Mouse (Mus musculus) adrenal gland, postnatal 25 days (tissue): ENCODE results near the gene Pnrc1. TPM values are rescaled to one million over a fixed set of nuclear protein-coding genes. Genes with fewer than 3 reads are reported as not detected.

ENCODE experiments used
- DNase-seq: peaks from one replicate; pipeline ENCODE4 v3.0.0; 2021; ENCODE audit warnings: mixed read lengths
- total RNA-seq: library from RNA; stranded (reverse); gene quantifications from 2 replicates; pipeline ENCODE4 v1.2.3, GENCODE M21; 2021

The Pnrc1 gene
- total RNA-seq, 1 experiment from 2014 or later: 180 TPM

DNA sequence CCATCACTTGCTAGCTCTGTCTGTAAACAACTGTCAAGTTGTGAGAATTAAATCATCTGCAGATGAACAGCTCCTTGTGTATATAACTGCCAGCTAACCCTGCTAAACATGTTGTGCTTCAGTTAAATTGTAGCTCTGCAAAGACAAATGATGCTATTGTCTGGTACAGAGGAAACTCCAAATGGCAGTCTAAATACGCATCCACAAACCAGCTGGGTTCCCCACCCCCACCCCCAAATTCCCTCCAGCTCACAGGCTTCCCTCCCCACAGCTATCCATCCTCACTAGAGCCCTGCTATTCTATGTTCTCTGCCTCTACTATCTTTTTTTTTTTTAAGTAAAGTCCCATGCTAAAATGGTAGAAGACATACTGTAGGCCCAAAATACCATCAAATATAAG is 68.1 kb downstream of the Pnrc1 start:
- no peak for DNase-seq

DNA sequence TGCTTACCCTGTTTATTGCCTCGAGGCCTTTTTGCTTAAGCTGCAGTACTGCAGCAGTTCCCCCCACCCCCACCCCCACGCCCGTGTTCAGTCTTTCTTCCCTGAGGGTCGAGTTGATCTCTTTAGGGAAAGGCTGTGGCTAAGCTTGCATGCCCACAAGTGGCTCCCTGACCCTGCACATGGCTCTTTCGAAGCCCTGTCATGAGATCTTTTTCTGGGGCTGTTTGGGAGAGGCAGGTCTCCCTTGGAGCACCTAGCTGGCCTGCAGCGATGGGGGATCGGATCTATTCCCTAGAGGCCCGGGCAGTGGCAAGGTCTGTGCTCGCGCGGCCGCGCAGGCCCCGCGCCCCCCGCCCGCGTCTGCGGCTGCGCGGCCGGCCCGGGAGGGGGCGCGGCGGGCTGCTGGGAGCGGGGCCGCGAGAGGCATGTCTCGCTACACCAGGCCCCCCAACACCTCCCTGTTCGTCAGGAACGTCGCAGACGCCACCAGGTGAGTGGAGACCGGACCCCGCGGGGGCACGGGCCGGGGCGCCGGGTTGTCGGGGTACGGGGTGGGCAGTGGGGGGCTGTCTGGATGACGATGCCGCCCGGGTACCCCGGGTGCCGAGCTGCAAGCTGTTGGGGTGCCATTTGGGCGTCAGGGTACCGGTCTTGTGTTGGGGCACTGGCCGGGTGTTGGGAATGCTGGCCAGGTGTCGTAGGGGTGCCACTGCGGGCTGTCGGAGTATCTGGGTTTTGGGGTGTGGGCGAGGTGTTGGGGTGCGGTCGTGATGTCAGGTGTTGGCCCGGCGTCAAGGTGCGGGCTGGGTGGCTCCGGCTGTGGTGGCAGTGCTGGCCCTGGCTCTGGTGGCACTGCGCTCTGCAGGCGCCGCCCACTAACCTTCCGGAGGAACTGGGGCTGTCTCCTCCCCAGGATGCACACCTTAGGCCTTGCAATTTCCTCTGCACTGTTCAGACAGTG is 80.8 kb downstream of the Pnrc1 start, which contains the start of gene Srsf12:
Gene Srsf12, plus strand, starts transcription at position 111 of the 961 bp plus-strand sequence.
- peak; percentile 21 for DNase-seq

DNA sequence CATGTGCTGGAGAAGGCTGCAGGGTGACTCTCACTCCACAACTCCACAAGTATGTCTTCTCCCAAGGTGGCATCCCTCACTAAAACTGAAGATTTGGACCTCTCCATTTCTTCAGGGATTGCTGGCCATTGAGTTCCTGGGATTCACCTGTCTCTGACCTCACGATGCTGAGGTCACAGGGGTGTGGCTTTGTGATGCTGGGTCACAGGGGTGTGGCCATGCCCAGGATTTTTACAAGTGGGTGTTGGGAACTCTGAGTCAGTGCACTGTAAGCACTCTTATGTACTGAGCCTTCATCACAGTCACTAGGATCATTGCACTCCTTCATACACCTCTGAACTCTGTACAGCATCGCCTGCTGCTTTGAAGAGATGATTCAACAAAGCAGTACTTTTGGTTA is 82.4 kb downstream of the Pnrc1 start:
- no peak for DNase-seq

DNA sequence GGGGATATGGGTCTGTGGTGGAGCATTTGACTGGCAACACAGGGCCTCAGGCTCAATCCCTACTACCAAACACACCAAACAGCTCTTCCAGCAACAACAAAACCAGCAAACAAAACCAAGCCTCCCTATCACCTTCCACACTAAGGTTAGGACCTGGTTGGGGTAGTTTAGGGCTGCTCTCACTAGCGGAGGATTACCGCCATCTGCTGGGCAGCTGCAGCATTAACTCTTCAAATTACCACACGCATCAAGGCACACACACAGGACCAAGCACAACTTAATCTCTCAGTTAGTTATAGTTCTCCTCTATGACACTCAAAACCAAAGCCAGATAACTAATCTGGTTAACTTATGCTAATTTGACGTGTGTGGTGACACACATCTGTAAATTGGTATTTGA is 85.3 kb downstream of the Pnrc1 start:
- DNase-seq: peak; percentile 62

DNA sequence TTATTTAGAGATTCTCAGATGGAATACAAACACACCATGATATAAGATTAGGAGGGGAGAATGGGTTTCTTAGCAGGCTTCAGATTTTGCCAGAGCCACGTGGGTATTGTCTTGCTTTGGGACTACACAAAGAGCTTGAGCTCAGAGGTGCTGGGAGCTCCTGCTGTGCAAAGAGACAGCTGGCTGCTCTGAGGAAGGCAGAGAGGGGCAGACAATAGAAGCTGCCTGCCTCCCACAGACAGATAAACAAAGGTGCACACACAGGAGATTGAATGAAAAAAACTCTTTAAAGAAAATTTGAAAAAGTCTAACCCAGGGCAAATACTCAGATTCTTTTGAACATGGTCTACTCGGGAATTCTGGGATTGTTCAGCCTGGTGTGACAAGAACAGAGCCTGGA is 91.8 kb downstream of the Pnrc1 start:
- DNase-seq: no peak

Other genes with a start within 250 kb of the Pnrc1 start
- 0.27 TPM in 1 of 2 replicates, not detected in the other for gene Gabrr2, start 227.2 kb downstream of the Pnrc1 start, total RNA-seq
- not detected in 2 replicates for gene Gabrr1, start 157.6 kb downstream of the Pnrc1 start, total RNA-seq
- 43.9 and 82.7 TPM in 2 replicates for gene Pm20d2, start 100.4 kb downstream of the Pnrc1 start, total RNA-seq
- 0.94 TPM in 1 of 2 replicates, not detected in the other for gene Srsf12, start 81.2 kb downstream of the Pnrc1 start, total RNA-seq
- gene Rngtt, start 20.1 kb upstream of the Pnrc1 start, total RNA-seq: 29.7 and 35.1 TPM in 2 replicates